Mouse (Mus musculus) ES-E14 (cell line): ENCODE measurements around the gene Rxfp2.

Experiments used
- CHD2 ChIP-seq: IDR thresholded peaks from 2 replicates; pipeline ENCODE4 v1.6.1; 2014; ENCODE audit warnings: mild to moderate bottlenecking, low read depth, low read length, inconsistent platforms
- HCFC1 ChIP-seq: IDR thresholded peaks from 2 replicates; pipeline ENCODE4 v1.6.1; 2012; ENCODE audit warnings: low read length, inconsistent platforms, borderline replicate concordance; ENCODE audit not compliant: insufficient read depth
- MAFK ChIP-seq: IDR thresholded peaks from 2 replicates; pipeline ENCODE4 v1.6.1; 2014; ENCODE audit warnings: mild to moderate bottlenecking, low read depth, low read length, inconsistent platforms; ENCODE audit not compliant: insufficient read depth
- ZC3H11A ChIP-seq: IDR thresholded peaks from 2 replicates; pipeline ENCODE4 v1.6.1; 2012; ENCODE audit warnings: low read depth, mild to moderate bottlenecking, inconsistent platforms, low read length, borderline replicate concordance
- ZNF384 ChIP-seq: IDR thresholded peaks from 2 replicates; pipeline ENCODE4 v1.6.1; 2012; ENCODE audit warnings: low read depth, low read length, inconsistent platforms

- TF ChIP-seq HCFC1, result no peak
- TF ChIP-seq MAFK, result no peak
- TF ChIP-seq CHD2, result no peak
- TF ChIP-seq ZC3H11A, result no peak
- TF ChIP-seq ZNF384, result no peak
Observed at GRCm38 (mm10) chr5:150061086-150061485, 42.6 kb downstream of the Rxfp2 start.
